Mouse (Mus musculus) stomach, embryonic 14.5 days (tissue): ENCODE data around the gene Ralgps1. TPM values are rescaled to one million over a fixed set of nuclear protein-coding genes. Genes with fewer than 3 reads are reported as not detected.

Experiments
- ATAC-seq: fragments of 200-750 bp; cut with Nextera tagmentation; 2 replicates; pipeline ENCODE4 v1.8.0; 2017; ENCODE audit warnings: low read depth, moderate TSS enrichment; ENCODE audit not compliant: insufficient number of reproducible peaks, insufficient read depth, low FRiP score
- H3K27ac ChIP-seq: fragments of 300-500 bp; sonication (generic); 2 replicates; pipeline ENCODE4 v1.5.1; 2014; ENCODE audit warnings: mild to moderate bottlenecking, low read length, moderate library complexity, mixed read lengths
- H3K27me3 ChIP-seq: fragments of 300-500 bp; sonication (generic); 2 replicates; pipeline ENCODE4 v1.6.1; 2014; ENCODE audit warnings: low read length, control low read depth, mixed read lengths; ENCODE audit not compliant: control insufficient read depth, insufficient read depth
- H3K36me3 ChIP-seq: fragments of 300-500 bp; sonication (generic); 2 replicates; pipeline ENCODE4 v1.6.1; 2014; ENCODE audit warnings: mild to moderate bottlenecking, control low read depth, low read length, moderate library complexity, mixed read lengths; ENCODE audit not compliant: control insufficient read depth, insufficient read depth
- H3K4me1 ChIP-seq: fragments of 300-500 bp; sonication (generic); 2 replicates; pipeline ENCODE4 v1.6.1; 2014; ENCODE audit warnings: low read length, control low read depth, mixed read lengths; ENCODE audit not compliant: control insufficient read depth, insufficient read depth
- H3K4me2 ChIP-seq: fragments of 300-500 bp; sonication (generic); replicated peaks from 2 replicates; pipeline ENCODE4 v1.6.1; 2014; ENCODE audit warnings: low read depth, low read length, control low read depth
- H3K4me3 ChIP-seq: fragments of 300-500 bp; sonication (generic); 2 replicates; pipeline ENCODE4 v1.5.1; 2014; ENCODE audit warnings: low read depth, low read length, control low read depth
- H3K9ac ChIP-seq: fragments of 300-500 bp; sonication (generic); replicated peaks from 2 replicates; pipeline ENCODE4 v1.6.1; 2014; ENCODE audit warnings: low read depth, mild to moderate bottlenecking, control low read depth, low read length, moderate library complexity, mixed read lengths
- H3K9me3 ChIP-seq: fragments of 300-500 bp; sonication (generic); 2 replicates; pipeline ENCODE4 v1.6.1; 2016; ENCODE audit warnings: low read depth, low read length, control low read depth; ENCODE audit not compliant: control insufficient read depth
- WGBS: fragments of 180-500 bp; shearing (Covaris S2); extraction: QIAGEN DNeasy Blood & Tissue Kit; methylation state at CpG from one replicate; pipeline ENCODE4 v1.1.7; 2014; 5-methylcytosine and 5-hydroxymethylcytosine counted together
- polyA plus RNA-seq: library from polyadenylated mRNA; unstranded; fragments of >200 nt; fragmentation: Nextera tagmentation; extraction: Ambion mirVana; gene quantifications from 2 replicates; pipeline ENCODE4 v1.2.1, GENCODE M21; 2014

Gene Ralgps1
- polyA plus RNA-seq, 1 experiment from 2014 or later = 12.4 TPM

GRCm38 (mm10) chr2:33173686-33174085 is 197.6 kb downstream of the Ralgps1 start:
- H3K9me3 ChIP-seq = no peaks in the 10 kb centered on the region
- H3K27ac ChIP-seq = no peak overlapping the region
- no peak for ATAC-seq
- H3K4me2 ChIP-seq = no peak overlapping the region
- H3K36me3 ChIP-seq = no peaks in the 10 kb centered on the region
- no peaks in the 10 kb centered on the region for H3K27me3 ChIP-seq
- peaks cover 22% of the 10 kb centered on the region for H3K4me1 ChIP-seq
- H3K9ac ChIP-seq = no peak overlapping the region
- WGBS = 89% methylated on average over 7 of the region's 7 CpGs
- H3K4me3 ChIP-seq = no peak overlapping the region

GRCm38 (mm10) chr2:33173126-33173525 is 198.2 kb downstream of the Ralgps1 start:
- no peak overlapping the region for H3K4me3 ChIP-seq
- ATAC-seq = no peak
- no peaks in the 10 kb centered on the region for H3K9me3 ChIP-seq
- H3K4me1 ChIP-seq = peaks cover 16% of the 10 kb centered on the region
- H3K27me3 ChIP-seq = no peaks in the 10 kb centered on the region
- H3K4me2 ChIP-seq = no peak overlapping the region
- no peak overlapping the region for H3K9ac ChIP-seq
- no peaks in the 10 kb centered on the region for H3K36me3 ChIP-seq
- H3K27ac ChIP-seq = no peak overlapping the region
- WGBS = 72% methylated on average over 10 of the region's 10 CpGs

GRCm38 (mm10) chr2:33170777-33171565 is 200.3 kb downstream of the Ralgps1 start:
- Histone ChIP-seq H3K36me3 (no peaks in the 10 kb centered on the region), H3K9me3 (no peaks in the 10 kb centered on the region), H3K4me1 (peaks cover 9% of the 10 kb centered on the region; the same call in 1 of the 2 replicates), H3K9ac (no peak overlapping the region), H3K4me3 (no peak overlapping the region), H3K4me2 (no peak overlapping the region), H3K27me3 (no peaks in the 10 kb centered on the region), H3K27ac (no peak overlapping the region)
- WGBS = 52% methylated on average over 10 of the region's 10 CpGs
- peak; percentile 57; the same call in 1 of the 2 replicates for ATAC-seq

GRCm38 (mm10) chr2:33169445-33169844 is 201.8 kb downstream of the Ralgps1 start:
- 0 out of 2 replicates have a peak overlapping the region, but pooled peaks have one; percentile 21 for H3K27ac ChIP-seq
- peaks cover 24% of the 10 kb centered on the region for H3K4me1 ChIP-seq
- no peak overlapping the region for H3K4me2 ChIP-seq
- no peaks in the 10 kb centered on the region for H3K27me3 ChIP-seq
- no peaks in the 10 kb centered on the region for H3K9me3 ChIP-seq
- 67% methylated on average over 6 of the region's 6 CpGs for WGBS
- H3K36me3 ChIP-seq = no peaks in the 10 kb centered on the region
- ATAC-seq = no peak
- no peak overlapping the region for H3K9ac ChIP-seq
- H3K4me3 ChIP-seq = no peak overlapping the region

- H3K4me2 ChIP-seq = no peak overlapping the region
- 95% methylated on average over 3 of the region's 3 CpGs for WGBS
- ATAC-seq = no peak
- no peak overlapping the region for H3K9ac ChIP-seq
- H3K4me3 ChIP-seq = no peak overlapping the region
- H3K27me3 ChIP-seq = no peaks in the 10 kb centered on the region
- H3K27ac ChIP-seq = no peak overlapping the region
- H3K9me3 ChIP-seq = no peaks in the 10 kb centered on the region
- H3K36me3 ChIP-seq = no peaks in the 10 kb centered on the region
- peaks cover 26% of the 10 kb centered on the region for H3K4me1 ChIP-seq
Observed at GRCm38 (mm10) chr2:33167060-33167459, 204.2 kb downstream of the Ralgps1 start.

- 27% methylated on average over 7 of the region's 7 CpGs for WGBS
- Histone ChIP-seq H3K9me3 (no peaks in the 10 kb centered on the region), H3K27ac (peak overlapping the region; percentile 71; the same call in 1 of the 2 replicates), H3K4me3 (no peak overlapping the region), H3K36me3 (no peaks in the 10 kb centered on the region), H3K4me2 (0 out of 2 replicates have a peak overlapping the region, but pooled peaks have one; percentile 3), H3K27me3 (no peaks in the 10 kb centered on the region), H3K9ac (no peak overlapping the region), H3K4me1 (peaks cover 26% of the 10 kb centered on the region)
- ATAC-seq = peak; percentile 42; the same call in 1 of the 2 replicates
Observed at GRCm38 (mm10) chr2:33165710-33166374, 205.4 kb downstream of the Ralgps1 start.

GRCm38 (mm10) chr2:33165229-33165628 is 206.1 kb downstream of the Ralgps1 start:
- peak overlapping the region; percentile 71; the same call in 1 of the 2 replicates for H3K27ac ChIP-seq
- no peak for ATAC-seq
- 58% methylated on average over 4 of the region's 4 CpGs for WGBS
- no peak overlapping the region for H3K4me2 ChIP-seq
- no peaks in the 10 kb centered on the region for H3K27me3 ChIP-seq
- H3K4me1 ChIP-seq = peaks cover 26% of the 10 kb centered on the region
- H3K9ac ChIP-seq = no peak overlapping the region
- H3K36me3 ChIP-seq = no peaks in the 10 kb centered on the region
- H3K4me3 ChIP-seq = no peak overlapping the region
- no peaks in the 10 kb centered on the region for H3K9me3 ChIP-seq

GRCm38 (mm10) chr2:33164646-33165045 is 206.6 kb downstream of the Ralgps1 start:
- no peaks in the 10 kb centered on the region for H3K9me3 ChIP-seq
- no peaks in the 10 kb centered on the region for H3K27me3 ChIP-seq
- no peak overlapping the region for H3K4me2 ChIP-seq
- WGBS = 32% methylated on average over 3 of the region's 3 CpGs
- H3K4me3 ChIP-seq = no peak overlapping the region
- no peak for ATAC-seq
- H3K36me3 ChIP-seq = no peaks in the 10 kb centered on the region
- no peak overlapping the region for H3K9ac ChIP-seq
- H3K4me1 ChIP-seq = peaks cover 26% of the 10 kb centered on the region
- H3K27ac ChIP-seq = no peak overlapping the region
